In the genomic region with DNA sequence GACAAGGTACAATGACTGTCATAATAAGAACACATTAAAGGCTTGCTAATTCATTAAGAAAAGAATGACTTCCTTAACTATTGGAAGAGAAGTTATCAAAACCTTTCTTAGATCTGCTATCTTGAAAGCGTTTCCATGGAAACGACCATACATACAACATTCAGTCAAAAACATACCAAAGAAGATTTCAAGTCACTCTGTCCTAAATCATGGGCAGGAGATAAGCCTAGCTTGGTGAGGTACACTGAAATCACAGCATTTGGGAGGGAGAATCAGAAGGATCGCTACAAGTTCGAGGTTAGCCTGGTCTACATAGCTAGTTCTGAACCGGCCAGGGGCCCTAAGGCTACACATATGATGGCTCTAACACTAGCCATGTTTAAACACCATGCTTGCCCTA, we compare ENCODE assay signal across 8 mouse cellular contexts. TPM values are rescaled to one million over a fixed set of nuclear protein-coding genes. Genes with fewer than 3 reads are reported as not detected.
DNase-seq lines count a peak whose midpoint lies in the region; ATAC-seq and TF ChIP-seq lines count a peak whose summit lies in the region.

No protein-coding gene starts in this region.

- H3K4me1 ChIP-seq in thymus, adult 2 months (replicated peaks; ENCODE audit: control insufficient read depth, insufficient read depth, low read length) = no peaks in the 10 kb centered on the region; the same call in 1 of the 2 replicates
- 0 out of 2 replicates have a peak, but pooled peaks cover 2% of the 10 kb centered on the region for H3K4me1 ChIP-seq in liver, embryonic 11.5 days (replicated peaks; ENCODE audit: control insufficient read depth, insufficient read depth, low read length)

- H3K36me3 ChIP-seq in thymus, adult 2 months (ENCODE audit: control insufficient read depth, insufficient read depth, low read length) = no peaks in the 10 kb centered on the region
- H3K36me3 ChIP-seq in liver, embryonic 11.5 days (ENCODE audit: control insufficient read depth, insufficient read depth, low read length) = no peaks in the 10 kb centered on the region; the same call in 1 of the 2 replicates

- H3K27me3 ChIP-seq in thymus, adult 2 months (ENCODE audit: control insufficient read depth, insufficient read depth, low read length) = no peaks in the 10 kb centered on the region
- H3K27me3 ChIP-seq in liver, embryonic 11.5 days (replicated peaks; ENCODE audit: control insufficient read depth, insufficient read depth, low read length) = no peaks in the 10 kb centered on the region

- no peak for TF ChIP-seq POLR2A in thymus, adult 2 months (IDR thresholded peaks at IDR 0.05; ENCODE audit: control insufficient read depth, extremely low read depth, insufficient read depth, low read length, poor library complexity)

- peak overlapping the region; percentile 78 for H3K9ac ChIP-seq in liver, embryonic 11.5 days (ENCODE audit: low read depth, low read length)

- 41% methylated on average over 5 of the region's 5 CpGs for WGBS in thymus, adult 2 months
- WGBS in liver, embryonic 11.5 days = 53% methylated on average over 5 of the region's 5 CpGs

- ATAC-seq in CD4-positive, CD25-positive, alpha-beta regulatory T cell, adult 4 months = no peak
- no peak for ATAC-seq in liver, embryonic 11.5 days (replicated peaks; ENCODE audit: low FRiP score)

- peak; percentile 59 for DNase-seq in CD4-positive, CD25-positive, alpha-beta regulatory T cell, adult 2 months (ENCODE audit: low read depth, low spot score)
- peak; percentile 30 for DNase-seq in thymus, postnatal 0 days (ENCODE audit: low spot score)
- no peak for DNase-seq in thymus, adult 2 months
- no peak for DNase-seq in liver, embryonic 11.5 days (ENCODE audit: low spot score)
- DNase-seq in urinary bladder, postnatal 14 days (ENCODE audit: low spot score) = no peak
- DNase-seq in kidney, postnatal 25 days = no peak
- DNase-seq in right cerebral cortex, postnatal 14 days = no peak

- H3K4me2 ChIP-seq in liver, embryonic 11.5 days = peak overlapping the region; percentile 83

- no peak for TF ChIP-seq CTCF in thymus, adult 2 months (IDR thresholded peaks at IDR 0.05; ENCODE audit: borderline replicate concordance, control insufficient read depth, extremely low read depth, insufficient read depth, low read length, poor library complexity)

- no peak overlapping the region for H3K27ac ChIP-seq in thymus, adult 2 months (ENCODE audit: control insufficient read depth, insufficient read depth, low read length)
- H3K27ac ChIP-seq in liver, embryonic 11.5 days (ENCODE audit: low read depth, low read length) = peak overlapping the region; percentile 53; the same call in 1 of the 2 replicates

- H3K9me3 ChIP-seq in liver, embryonic 11.5 days (ENCODE audit: control insufficient read depth, low read length) = no peaks in the 10 kb centered on the region

- H3K4me3 ChIP-seq in thymus, adult 2 months (ENCODE audit: control insufficient read depth, insufficient read depth, low read length) = no peak overlapping the region
- peak overlapping the region; percentile 64 for H3K4me3 ChIP-seq in liver, embryonic 11.5 days (ENCODE audit: low read depth, low read length)

RNA-seq across cellular contexts. Expression of gene Armh3, which starts 0.9 kb away (rescaled TPM):
- 10 to 100 TPM in 1 of 2 experiments, 1 to 10 TPM in 1; 9.1 to 12.8 TPM for polyA plus RNA-seq in CD4-positive, CD25-positive, alpha-beta regulatory T cell, adult 4 months (2017; shearing (Covaris generic))
- polyA plus RNA-seq in thymus, postnatal 0 days (2015; fragmentation: Nextera tagmentation; extraction: Ambion mirVana) = 10.4 and 10.7 TPM in 2 replicates
- 10.9 and 11.2 TPM in 2 replicates for polyA plus RNA-seq in thymus, adult 2 months (2012; rRNA removed)
- 9.2 and 12.2 TPM in 2 replicates for polyA plus RNA-seq in liver, embryonic 11.5 days (2014; fragmentation: Nextera tagmentation; extraction: Ambion mirVana)

RNA-seq across cellular contexts. Expression of gene Hps6, which starts 5.9 kb away (rescaled TPM):
- polyA plus RNA-seq in CD4-positive, CD25-positive, alpha-beta regulatory T cell, adult 4 months (2017; shearing (Covaris generic)) = 1 to 10 TPM; 2.6 to 4.7 TPM
- polyA plus RNA-seq in thymus, postnatal 0 days (2015; fragmentation: Nextera tagmentation; extraction: Ambion mirVana) = 7.5 and 8.0 TPM in 2 replicates
- 9.4 and 11.9 TPM in 2 replicates for polyA plus RNA-seq in thymus, adult 2 months (2012; rRNA removed)
- polyA plus RNA-seq in liver, embryonic 11.5 days (2014; fragmentation: Nextera tagmentation; extraction: Ambion mirVana) = 4.9 and 5.4 TPM in 2 replicates

RNA-seq across cellular contexts. Expression of gene Pprc1, which starts 47.3 kb away (rescaled TPM):
- 10 to 100 TPM; 20.3 to 20.4 TPM for polyA plus RNA-seq in CD4-positive, CD25-positive, alpha-beta regulatory T cell, adult 4 months (2017; shearing (Covaris generic))
- polyA plus RNA-seq in thymus, postnatal 0 days (2015; fragmentation: Nextera tagmentation; extraction: Ambion mirVana) = 11.6 and 12.8 TPM in 2 replicates
- polyA plus RNA-seq in thymus, adult 2 months (2012; rRNA removed) = 42.8 and 44.1 TPM in 2 replicates
- 73.2 and 77.2 TPM in 2 replicates for polyA plus RNA-seq in liver, embryonic 11.5 days (2014; fragmentation: Nextera tagmentation; extraction: Ambion mirVana)

RNA-seq across cellular contexts. Expression of gene Ldb1, which starts 47.6 kb away (rescaled TPM):
- 10 to 100 TPM; 43.6 to 47.2 TPM for polyA plus RNA-seq in CD4-positive, CD25-positive, alpha-beta regulatory T cell, adult 4 months (2017; shearing (Covaris generic))
- polyA plus RNA-seq in thymus, postnatal 0 days (2015; fragmentation: Nextera tagmentation; extraction: Ambion mirVana) = 140 and 157 TPM in 2 replicates
- polyA plus RNA-seq in thymus, adult 2 months (2012; rRNA removed) = 699 and 772 TPM in 2 replicates
- 67.5 and 78.9 TPM in 2 replicates for polyA plus RNA-seq in liver, embryonic 11.5 days (2014; fragmentation: Nextera tagmentation; extraction: Ambion mirVana)

Comparison
In these comparisons a context has a peak if more than half of its experiments do, and no peak if none do; other contexts are left out.
1. DNase-seq: peak in CD4-positive, CD25-positive, alpha-beta regulatory T cell, adult 2 months (single experiment) and thymus, postnatal 0 days (single experiment); none in thymus, adult 2 months (single experiment), liver, embryonic 11.5 days (single experiment), urinary bladder, postnatal 14 days (single experiment), kidney, postnatal 25 days (0 of 2) and right cerebral cortex, postnatal 14 days (single experiment).